Mouse (Mus musculus) layer of hippocampus, postnatal 14 days (tissue): ENCODE measurements around the gene Mtrex. TPM values are rescaled to one million over a fixed set of nuclear protein-coding genes. Genes with fewer than 3 reads are reported as not detected.

ENCODE experiments used
- DNase-seq, 2 experiments: peaks; one replicate each; pipeline ENCODE4 v3.0.0; 2021 to 2022; ENCODE audit warnings: low spot score in 2 of 2, mixed read lengths in 1 of 2
- total RNA-seq, 2 experiments: library from RNA; stranded (reverse); gene quantifications; 2 replicates each; pipeline ENCODE4 v1.2.3; 2021

The Mtrex gene
- total RNA-seq, 2 experiments from 2014 or later: 40.2 to 42.4 TPM

DNA sequence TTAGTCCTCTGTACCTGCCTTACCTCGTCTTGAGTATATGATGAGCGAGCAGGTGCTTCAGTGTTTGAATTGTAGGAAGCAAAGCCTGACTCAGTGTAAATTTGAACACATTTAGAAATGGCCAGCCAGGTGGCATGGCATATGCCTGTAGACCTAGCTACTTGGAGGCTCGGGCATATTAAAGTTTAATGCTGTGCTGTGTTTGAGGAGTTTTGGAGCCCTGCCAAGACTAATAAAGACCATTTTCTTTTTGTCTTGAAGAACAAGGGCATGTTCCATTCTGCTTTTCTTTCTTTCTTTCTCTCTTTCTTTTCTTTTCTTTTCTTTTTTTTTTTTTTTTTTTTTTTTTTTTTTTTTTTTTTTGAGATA lies 93.3 kb downstream of the Mtrex start:
- no peak for DNase-seq

DNA sequence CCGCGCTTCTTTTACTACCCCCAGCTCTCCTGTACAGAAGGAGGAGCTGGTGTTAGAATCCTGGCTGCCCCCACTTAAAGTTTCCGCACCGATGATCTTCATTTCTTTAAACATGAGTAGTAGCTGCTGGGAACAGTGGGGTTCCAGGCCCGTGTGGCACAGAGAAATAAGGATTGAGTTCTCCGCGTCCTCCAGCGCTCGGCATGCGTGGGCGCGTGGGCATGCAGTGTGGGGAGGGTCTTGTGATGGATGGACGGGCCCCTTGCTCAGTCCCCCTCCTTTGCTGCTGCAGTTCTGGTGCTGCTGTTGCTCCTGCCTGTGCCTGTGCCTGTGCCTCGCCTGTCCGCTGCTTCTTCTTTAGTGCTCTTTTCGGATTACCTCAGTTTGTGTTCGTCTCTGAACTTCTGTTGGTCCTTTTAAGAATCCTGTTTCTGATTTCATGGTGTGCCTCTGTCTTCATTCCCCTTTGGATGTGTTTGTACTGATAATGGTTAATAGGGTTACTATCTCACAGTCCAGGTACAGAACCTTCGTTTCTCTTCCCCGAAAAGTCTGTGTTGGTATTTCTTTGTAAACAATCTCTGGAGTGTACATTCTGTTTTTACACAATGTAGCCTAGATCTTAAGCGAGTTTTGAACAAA lies 93.8 kb downstream of the Mtrex start:
- DNase-seq: no peak

DNA sequence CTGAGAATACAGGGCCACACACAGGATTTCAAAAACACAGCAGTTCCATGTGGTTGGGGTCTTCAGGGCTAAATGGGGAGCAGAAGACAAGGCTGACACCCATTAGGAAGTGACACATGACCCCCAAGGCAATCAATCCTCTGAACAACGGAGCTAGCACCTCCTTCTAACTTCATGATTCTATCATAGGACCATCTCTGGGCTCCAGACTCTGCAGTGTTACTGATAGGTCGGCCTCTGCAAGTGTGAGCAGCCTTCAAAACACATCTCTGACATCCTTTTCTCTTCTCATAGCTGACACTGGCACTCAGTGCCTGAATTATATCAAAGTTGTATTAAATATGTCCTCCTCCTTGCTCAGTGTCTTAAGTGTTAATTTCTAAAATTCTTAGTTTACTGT lies 94.6 kb downstream of the Mtrex start:
- no peak for DNase-seq

DNA sequence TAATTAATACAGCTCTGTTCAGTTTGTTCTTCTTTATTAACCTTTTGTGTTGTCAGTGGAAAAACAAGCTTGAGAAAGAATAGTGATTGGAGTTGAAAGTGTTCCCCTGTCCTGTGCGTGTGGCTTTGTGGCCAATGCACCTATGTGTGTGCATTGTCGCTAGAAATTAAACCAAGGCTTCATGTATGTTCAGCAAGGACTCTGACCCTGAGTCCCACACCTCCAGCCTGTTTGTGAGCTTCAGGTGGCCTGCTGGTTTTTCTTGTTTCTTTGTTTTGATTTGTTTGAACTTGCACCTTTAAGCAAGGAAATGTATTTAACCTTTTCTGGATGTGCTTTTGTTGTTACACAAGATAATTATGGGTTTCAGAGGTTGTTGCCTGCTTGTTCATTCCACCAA lies 97.6 kb downstream of the Mtrex start:
- no peak for DNase-seq

DNA sequence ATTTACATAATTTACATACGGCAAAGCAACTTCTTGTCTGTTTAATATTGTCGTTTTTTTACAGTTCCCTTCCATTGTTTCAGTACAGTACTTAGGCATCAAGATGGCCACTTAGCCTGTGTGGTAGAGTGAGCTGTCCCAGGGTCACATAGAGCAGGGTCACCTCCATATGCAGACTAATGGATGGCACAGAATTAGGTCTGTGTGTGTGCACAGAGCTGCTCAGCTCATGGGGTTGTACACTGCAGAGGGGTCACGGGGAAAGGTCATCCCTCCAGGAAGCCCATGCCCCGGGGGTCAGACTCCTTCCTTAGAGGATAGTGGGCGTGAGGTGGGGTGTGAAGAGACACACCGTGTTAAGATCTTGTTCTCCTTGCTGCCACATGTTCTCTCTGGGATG lies 101.7 kb downstream of the Mtrex start:
- DNase-seq: no peak

DNA sequence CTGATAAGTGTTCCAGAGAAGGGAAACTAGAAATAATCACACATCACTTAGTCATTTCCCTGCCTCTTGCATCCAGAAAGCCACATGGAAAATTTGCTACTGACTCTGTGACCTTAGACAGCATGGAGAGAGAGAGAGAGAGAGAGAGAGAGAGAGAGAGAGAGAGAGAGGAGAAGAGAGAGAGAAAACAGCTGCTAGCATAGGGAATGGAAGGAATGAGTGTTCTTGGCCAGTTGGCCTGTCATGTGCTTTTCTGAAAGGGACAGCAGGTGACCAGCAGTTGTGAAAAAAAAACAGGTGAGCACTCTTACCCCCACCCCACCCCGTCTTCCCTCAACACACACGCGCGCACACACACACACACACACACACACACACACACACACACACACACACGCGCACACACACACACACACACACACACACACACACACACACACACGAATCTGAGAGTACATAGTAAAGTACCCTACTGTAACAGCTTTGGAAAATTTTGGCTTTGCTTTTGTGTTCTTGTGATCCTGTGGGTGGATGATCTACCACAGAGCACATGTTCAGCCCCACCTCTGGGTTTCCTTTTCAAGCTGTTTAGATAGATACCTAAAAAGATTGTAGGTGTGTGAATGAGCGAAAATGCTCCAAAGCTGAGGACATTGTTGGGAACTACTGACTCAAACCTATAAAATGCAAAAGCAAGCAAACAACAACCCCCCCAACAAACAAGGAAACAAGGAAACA lies 103.1 kb downstream of the Mtrex start:
- no peak for DNase-seq

DNA sequence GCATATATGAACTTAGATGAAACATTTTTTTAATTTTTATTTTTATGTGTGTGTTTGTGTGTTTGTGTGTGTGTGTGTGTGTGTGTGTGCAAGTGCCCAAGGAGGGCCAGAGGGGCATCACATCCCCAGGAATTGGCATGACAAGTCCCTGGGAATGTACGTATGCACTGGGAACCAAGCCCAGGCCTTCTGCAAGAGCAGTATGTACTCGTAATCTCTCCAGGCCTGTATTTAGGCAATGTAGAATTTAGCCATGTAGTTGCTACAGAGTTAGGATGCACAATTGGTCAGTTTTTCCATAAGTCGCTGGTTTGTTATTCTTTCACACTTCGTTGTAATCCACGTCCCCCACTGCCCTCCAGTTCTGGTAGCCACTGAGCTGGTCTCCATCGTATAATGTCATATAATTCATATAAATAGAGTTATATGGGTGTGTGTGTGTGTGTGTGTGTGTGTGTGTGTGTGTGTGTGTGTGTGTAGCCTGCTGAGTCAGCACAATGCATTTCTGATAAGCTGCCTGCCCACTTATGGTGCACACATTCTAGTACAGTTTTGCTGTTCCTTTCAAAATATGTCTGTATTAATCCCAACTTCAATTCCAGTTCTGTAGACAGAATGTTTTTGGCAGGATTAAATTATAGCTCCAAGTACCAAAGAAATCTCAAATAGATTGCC lies 103.8 kb downstream of the Mtrex start:
- DNase-seq: no peak

DNA sequence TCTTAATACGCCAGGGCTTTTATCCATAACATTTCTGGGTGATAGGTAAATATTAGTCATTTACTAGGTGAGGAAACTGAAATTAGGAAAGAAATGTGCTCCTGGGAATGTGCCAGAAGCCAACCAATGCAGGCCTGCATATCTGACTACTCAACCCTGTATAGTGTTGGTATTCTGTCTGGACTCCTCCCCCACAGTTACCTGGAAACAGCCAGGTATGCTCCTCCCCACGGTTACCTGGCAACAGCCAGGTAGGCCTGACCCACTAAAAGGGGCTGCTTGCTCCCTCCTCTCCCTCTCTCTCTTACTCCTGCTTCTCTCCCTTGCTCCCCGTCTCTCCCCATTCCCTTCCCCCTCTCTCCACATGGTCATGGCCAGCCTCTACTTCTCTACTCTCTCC lies 104.8 kb downstream of the Mtrex start:
- DNase-seq: no peak

DNA sequence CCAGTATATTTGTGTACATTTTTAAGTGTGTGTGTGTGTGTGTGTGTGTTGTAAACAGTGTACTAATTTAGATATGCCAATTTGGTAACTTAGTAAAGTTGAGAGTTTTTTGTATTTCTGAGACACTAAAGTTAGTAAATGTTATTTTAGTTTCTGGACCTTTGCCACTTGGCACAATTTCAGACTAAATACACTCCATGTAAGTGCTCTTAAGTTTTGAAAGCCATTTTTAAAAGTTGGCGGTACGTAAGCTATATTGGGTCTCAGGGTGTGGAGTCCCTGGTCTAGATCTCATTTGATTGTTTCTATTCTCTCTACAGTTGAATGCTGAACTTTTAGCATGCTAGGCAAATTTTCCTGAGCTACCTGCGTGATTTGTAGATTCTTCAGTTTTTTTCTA lies 109.1 kb downstream of the Mtrex start:
- DNase-seq: no peak

Other genes with a start within 250 kb of the Mtrex start
- gene Plpp1, start 126.6 kb downstream of the Mtrex start, total RNA-seq: 10 to 100 TPM; 27.2 to 33.5 TPM
- 10 to 100 TPM; 23.0 to 23.9 TPM for gene Dhx29, start 56 bp upstream of the Mtrex start, total RNA-seq
- 1 to 10 TPM; 2.9 to 3.0 TPM for gene Ccno, start 60.4 kb upstream of the Mtrex start, total RNA-seq
- gene Mcidas, start 66.4 kb upstream of the Mtrex start, total RNA-seq: under 1 TPM; 0.30 to 0.36 TPM
- under 1 TPM in 1 of 2 experiments, not detected in 1; 0.21 TPM for gene Cdc20b, start 107.7 kb upstream of the Mtrex start, total RNA-seq
- 10 to 100 TPM; 12.1 to 18.4 TPM for gene Gpx8, start 119.0 kb upstream of the Mtrex start, total RNA-seq
- not detected for gene Gzma, start 173.6 kb upstream of the Mtrex start, total RNA-seq